Mouse (Mus musculus) G1E (cell line): Measurements from ENCODE around the gene Resf1.

Experiments used
- CTCF ChIP-seq: IDR thresholded peaks from 2 replicates; pipeline ENCODE4 v1.5.1; 2012; ENCODE audit warnings: low read depth, low read length, inconsistent platforms, mixed read lengths
- POLR2AphosphoS5 ChIP-seq: IDR thresholded peaks from 2 replicates; pipeline ENCODE4 v1.6.1; 2012; ENCODE audit warnings: low read depth, low read length, inconsistent platforms; ENCODE audit not compliant: insufficient replicate concordance

DNA sequence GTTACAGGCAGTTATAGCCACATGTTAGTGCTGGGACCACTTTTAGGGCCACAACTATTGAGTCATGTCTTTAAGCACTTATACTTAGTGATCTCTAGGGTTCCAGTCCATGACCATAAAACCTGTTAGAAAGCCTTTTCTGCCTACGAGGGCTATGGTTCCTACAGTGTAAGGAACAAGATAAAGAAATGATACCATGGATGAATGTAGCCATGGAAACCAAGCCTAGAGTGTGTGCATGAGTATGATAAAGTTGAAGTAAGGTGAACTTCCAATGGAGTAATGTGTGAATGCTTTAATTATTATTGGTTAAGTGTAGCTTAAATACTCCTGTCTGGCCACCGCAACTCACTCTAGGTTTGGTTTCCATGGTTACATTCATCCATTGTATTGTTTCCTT lies 1.8 kb downstream of the Resf1 start:
- TF ChIP-seq CTCF (no peak), POLR2AphosphoS5 (no peak)
